Mouse (Mus musculus) limb, embryonic 14.5 days (tissue): ENCODE data around the gene Casp7. TPM values are rescaled to one million over a fixed set of nuclear protein-coding genes. Genes with fewer than 3 reads are reported as not detected.

ENCODE experiments used
- ATAC-seq: fragments of 200-750 bp; cut with Nextera tagmentation; 2 replicates; pipeline ENCODE4 v1.8.0; 2017; ENCODE audit warnings: low read depth, moderate number of reproducible peaks, moderate TSS enrichment; ENCODE audit not compliant: low FRiP score
- DNase-seq: peaks from one replicate; pipeline ENCODE4 v3.0.0-alpha.2; 2015; ENCODE audit warnings: low spot score
- H3K27ac ChIP-seq: fragments of 300-500 bp; sonication (generic); replicated peaks from 2 replicates; pipeline ENCODE4 v1.5.1; 2014; ENCODE audit warnings: low read depth, mild to moderate bottlenecking, low read length, moderate library complexity, mixed read lengths
- H3K27me3 ChIP-seq: fragments of 300-500 bp; sonication (generic); 2 replicates; pipeline ENCODE4 v1.6.1; 2014; ENCODE audit warnings: low read length, mixed read lengths; ENCODE audit not compliant: control insufficient read depth, insufficient read depth
- H3K36me3 ChIP-seq: fragments of 300-500 bp; sonication (generic); 2 replicates; pipeline ENCODE4 v1.6.1; 2014; ENCODE audit warnings: mild to moderate bottlenecking, low read length, moderate library complexity, mixed read lengths; ENCODE audit not compliant: control insufficient read depth, insufficient read depth
- H3K4me1 ChIP-seq: fragments of 300-500 bp; sonication (generic); 2 replicates; pipeline ENCODE4 v1.6.1; 2014; ENCODE audit warnings: antibody characterized with exemption, low read length, mixed read lengths; ENCODE audit not compliant: control insufficient read depth, insufficient read depth
- H3K4me2 ChIP-seq: fragments of 300-500 bp; sonication (generic); replicated peaks from 2 replicates; pipeline ENCODE4 v1.6.1; 2014; ENCODE audit warnings: low read depth, mild to moderate bottlenecking, low read length, moderate library complexity; ENCODE audit not compliant: severe bottlenecking
- H3K4me3 ChIP-seq: fragments of 300-500 bp; sonication (generic); replicated peaks from 2 replicates; pipeline ENCODE4 v1.5.1; 2014; ENCODE audit warnings: low read length
- H3K9ac ChIP-seq: fragments of 300-500 bp; sonication (generic); 2 replicates; pipeline ENCODE4 v1.6.1; 2014; ENCODE audit warnings: mild to moderate bottlenecking, low read depth, low read length, moderate library complexity; ENCODE audit not compliant: severe bottlenecking
- H3K9me3 ChIP-seq: fragments of 300-500 bp; sonication (generic); 2 replicates; pipeline ENCODE4 v1.6.1; 2016; ENCODE audit warnings: low read length; ENCODE audit not compliant: control insufficient read depth
- POLR2A ChIP-seq: fragments of 200-500 bp; IDR thresholded peaks from 2 replicates; pipeline ENCODE4 v1.8.0; 2012; ENCODE audit warnings: inconsistent platforms, mild to moderate bottlenecking, moderate library complexity, borderline replicate concordance; ENCODE audit not compliant: insufficient read depth, insufficient read length; ENCODE audit errors: extremely low read depth
- WGBS: fragments of 180-500 bp; shearing (Covaris S2); extraction: QIAGEN DNeasy Blood & Tissue Kit; methylation state at CpG from one replicate; pipeline ENCODE4 v1.1.7; 2014; 5-methylcytosine and 5-hydroxymethylcytosine counted together
- polyA plus RNA-seq, 2 experiments: library from polyadenylated mRNA; depleted of rRNA in 1 of 2; stranded (reverse) in 1 of 2; unstranded in 1 of 2; fragments of >200 nt; fragmentation: Nextera tagmentation in 1 of 2; extraction: Ambion mirVana in 1 of 2; gene quantifications; 2 replicates each; pipeline versions ENCODE4 v1.2.1 to v1.2.3; 2012 to 2014

Gene Casp7
- polyA plus RNA-seq, 2 experiments = 18.6 to 23.7 TPM

- H3K4me2 ChIP-seq = no peak overlapping the region
- TF ChIP-seq POLR2A = no peak
- WGBS = 75% methylated on average over 2 of the region's 2 CpGs
- H3K4me1 ChIP-seq = no peaks in the 10 kb centered on the region
- DNase-seq (no peak), ATAC-seq (no peak)
- no peaks in the 10 kb centered on the region for H3K9me3 ChIP-seq
- no peak overlapping the region for H3K27ac ChIP-seq
- H3K36me3 ChIP-seq = no peaks in the 10 kb centered on the region
- no peak overlapping the region for H3K9ac ChIP-seq
- H3K27me3 ChIP-seq = no peaks in the 10 kb centered on the region
- H3K4me3 ChIP-seq = no peak overlapping the region
Measured at GRCm38 (mm10) chr19:56358890-56359289, 38.0 kb upstream of the Casp7 start.

- no peak for TF ChIP-seq POLR2A
- no peak overlapping the region for H3K9ac ChIP-seq
- DNase-seq (no peak), ATAC-seq (no peak)
- no peaks in the 10 kb centered on the region for H3K4me1 ChIP-seq
- 49% methylated on average over 15 of the region's 15 CpGs for WGBS
- no peak overlapping the region for H3K27ac ChIP-seq
- H3K9me3 ChIP-seq = no peaks in the 10 kb centered on the region
- no peaks in the 10 kb centered on the region for H3K27me3 ChIP-seq
- H3K4me3 ChIP-seq = no peak overlapping the region
- no peaks in the 10 kb centered on the region for H3K36me3 ChIP-seq
- H3K4me2 ChIP-seq = no peak overlapping the region
Measured at GRCm38 (mm10) chr19:56363721-56364460, 33.0 kb upstream of the Casp7 start.

GRCm38 (mm10) chr19:56364563-56364962, 32.4 kb upstream of the Casp7 start:
- Histone ChIP-seq H3K4me3 (no peak overlapping the region), H3K9ac (no peak overlapping the region), H3K27me3 (no peaks in the 10 kb centered on the region), H3K27ac (no peak overlapping the region), H3K9me3 (no peaks in the 10 kb centered on the region), H3K36me3 (no peaks in the 10 kb centered on the region), H3K4me2 (no peak overlapping the region), H3K4me1 (no peaks in the 10 kb centered on the region)
- DNase-seq (no peak), ATAC-seq (no peak)
- no peak for TF ChIP-seq POLR2A
- WGBS = 48% methylated on average over 8 of the region's 8 CpGs

GRCm38 (mm10) chr19:56366168-56366567, 30.8 kb upstream of the Casp7 start:
- Histone ChIP-seq H3K9ac (no peak overlapping the region), H3K4me2 (no peak overlapping the region), H3K27me3 (no peaks in the 10 kb centered on the region), H3K9me3 (no peaks in the 10 kb centered on the region), H3K36me3 (no peaks in the 10 kb centered on the region), H3K4me1 (no peaks in the 10 kb centered on the region), H3K4me3 (no peak overlapping the region), H3K27ac (no peak overlapping the region)
- DNase-seq (no peak), ATAC-seq (no peak)
- WGBS = 88% methylated on average over 11 of the region's 11 CpGs
- no peak for TF ChIP-seq POLR2A

GRCm38 (mm10) chr19:56366625-56367024, 30.3 kb upstream of the Casp7 start:
- 88% methylated on average over 9 of the region's 9 CpGs for WGBS
- Histone ChIP-seq H3K4me3 (no peak overlapping the region), H3K9me3 (no peaks in the 10 kb centered on the region), H3K4me1 (no peaks in the 10 kb centered on the region), H3K4me2 (no peak overlapping the region), H3K36me3 (no peaks in the 10 kb centered on the region), H3K27me3 (no peaks in the 10 kb centered on the region), H3K9ac (no peak overlapping the region), H3K27ac (no peak overlapping the region)
- no peak for DNase-seq
- no peak for ATAC-seq
- no peak for TF ChIP-seq POLR2A

- Histone ChIP-seq H3K4me3 (no peak overlapping the region), H3K27ac (no peak overlapping the region), H3K4me2 (no peak overlapping the region), H3K9me3 (no peaks in the 10 kb centered on the region), H3K9ac (no peak overlapping the region), H3K36me3 (no peaks in the 10 kb centered on the region), H3K4me1 (0 out of 2 replicates have a peak, but pooled peaks cover 5% of the 10 kb centered on the region), H3K27me3 (no peaks in the 10 kb centered on the region)
- ATAC-seq (no peak), DNase-seq (no peak)
- TF ChIP-seq POLR2A = no peak
- 54% methylated on average over 7 of the region's 7 CpGs for WGBS
Measured at GRCm38 (mm10) chr19:56367778-56368177, 29.2 kb upstream of the Casp7 start.
